Mouse (Mus musculus): ENCODE measurements at regions not wholly inside any gene's neighbourhood (a gene's known extent, or its start where the extent isn't known, plus 50 kb on each side); places are given as distances from the start of the nearest gene placed in this dataset.
"Not testable (repeated sequence)": the region's sequence is repeated elsewhere in the genome, so short reads cannot be mapped to it uniquely, and the experiment has no call there.

DNA sequence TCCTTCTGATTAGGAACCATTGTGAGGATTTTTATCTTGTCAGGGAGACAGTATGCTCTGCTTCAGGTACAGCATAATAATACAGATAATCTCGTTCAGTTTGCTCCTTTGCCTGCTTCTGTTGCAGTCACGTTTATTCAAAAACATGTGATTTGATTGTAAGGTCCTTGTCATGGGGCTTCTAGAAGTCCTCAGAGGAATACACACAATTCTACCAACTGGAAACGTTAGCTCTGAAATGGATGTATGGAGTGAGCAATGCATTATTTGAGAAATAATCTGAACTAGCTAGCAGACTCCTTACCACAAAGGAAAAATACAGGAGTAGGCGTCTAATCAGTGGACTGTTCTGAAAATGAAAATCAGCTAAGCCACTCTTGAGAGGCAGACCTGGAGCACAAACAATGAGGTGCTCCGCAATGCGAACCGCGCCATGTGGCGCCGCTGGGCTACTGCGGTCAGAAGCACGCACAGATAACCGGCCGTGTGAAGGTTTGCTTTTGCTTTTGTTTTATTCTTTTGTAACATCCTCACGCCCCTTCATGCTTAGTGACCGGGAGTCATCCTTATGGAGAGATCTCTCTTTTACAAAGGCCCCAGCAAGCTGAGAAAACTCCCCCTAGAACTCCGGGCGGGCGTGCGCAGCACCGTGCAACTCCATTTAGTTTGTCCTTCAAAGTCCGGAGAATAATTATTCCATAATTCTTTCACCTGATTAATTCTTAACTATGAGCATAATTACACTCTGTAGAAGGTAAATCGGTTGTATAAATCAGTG lies 419.7 kb downstream of the Nova1 start:
- no peak for DNase-seq (ENCODE audit: low spot score)

DNA sequence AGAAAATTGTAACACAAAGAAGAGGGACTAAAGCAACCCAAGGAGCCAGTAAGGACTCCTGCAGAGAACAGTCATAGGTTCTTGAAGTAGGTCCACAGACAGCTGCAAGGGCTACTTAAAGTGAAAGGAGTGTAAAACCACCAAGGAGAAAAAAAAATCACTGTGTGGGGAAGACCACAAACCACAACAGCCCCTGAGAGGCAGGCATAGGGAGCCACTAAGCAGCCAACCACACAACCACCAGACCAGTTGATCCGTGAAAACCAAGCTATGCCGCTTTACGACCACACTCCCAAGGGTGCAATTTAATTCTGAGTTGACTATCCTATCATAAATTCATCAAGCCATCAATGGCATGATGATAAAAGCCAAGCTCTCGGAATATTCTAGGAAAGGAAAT lies 423.5 kb downstream of the Nova1 start:
- no peak for DNase-seq (ENCODE audit: low spot score)

DNA sequence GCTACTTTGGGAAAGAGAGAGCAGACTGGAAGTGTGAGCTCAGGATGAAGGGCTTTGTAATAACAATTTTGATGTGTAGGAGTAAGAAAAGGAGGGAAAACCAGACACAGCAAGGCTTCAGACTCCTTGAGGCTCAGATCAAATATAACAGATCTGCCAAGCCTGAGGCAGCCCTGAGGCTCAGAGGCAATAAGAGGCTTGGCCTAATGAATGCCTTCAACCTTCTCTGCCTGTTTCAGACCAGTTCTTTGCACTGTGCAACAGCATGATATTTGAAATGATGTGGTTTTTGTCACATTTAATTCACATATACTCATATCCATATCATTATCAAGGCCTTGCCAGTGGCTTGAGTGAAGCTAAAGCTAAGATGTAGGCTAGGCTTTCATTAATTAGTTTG lies 425.0 kb downstream of the Nova1 start:
- DNase-seq (ENCODE audit: low spot score), result no peak

DNA sequence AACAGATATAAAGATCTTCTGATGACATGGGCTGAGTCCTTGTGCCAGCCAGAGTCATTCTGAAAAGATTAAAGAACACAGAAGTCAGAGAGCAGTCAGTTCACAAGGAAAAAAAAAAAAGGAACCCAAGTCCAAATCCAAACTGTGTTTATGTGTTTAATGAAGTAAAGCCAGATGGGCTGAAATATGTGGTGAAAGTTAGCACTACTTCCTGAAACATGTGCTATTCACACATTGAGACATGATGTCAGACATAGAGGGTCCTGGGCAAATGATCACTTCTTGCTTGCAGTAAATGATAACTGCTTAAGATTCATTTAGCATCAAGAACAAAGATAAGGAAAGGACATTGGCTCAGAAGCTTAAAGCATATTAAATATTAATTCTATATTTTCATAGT lies 439.8 kb downstream of the Nova1 start:
- DNase-seq (ENCODE audit: low spot score), result no peak

DNA sequence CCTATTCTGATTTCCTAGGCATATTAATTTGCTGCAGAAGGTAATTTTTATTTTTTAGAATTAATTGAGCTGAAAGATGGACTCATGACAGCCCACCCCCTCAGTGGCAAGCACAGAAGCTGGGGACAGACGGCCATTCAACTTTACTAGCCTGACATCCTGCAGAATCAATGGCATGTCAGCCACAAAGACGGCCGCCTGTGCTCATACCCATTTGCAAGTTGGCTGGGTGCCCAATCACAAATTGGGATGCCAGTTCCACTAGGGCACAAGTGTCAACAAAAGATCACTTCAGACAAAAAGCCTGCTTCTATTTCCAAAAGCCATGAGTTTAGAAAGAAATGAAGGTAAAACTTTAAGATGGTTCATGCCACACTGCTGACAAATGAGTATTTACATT lies 447.0 kb downstream of the Nova1 start:
- no peak for DNase-seq (ENCODE audit: low spot score)

DNA sequence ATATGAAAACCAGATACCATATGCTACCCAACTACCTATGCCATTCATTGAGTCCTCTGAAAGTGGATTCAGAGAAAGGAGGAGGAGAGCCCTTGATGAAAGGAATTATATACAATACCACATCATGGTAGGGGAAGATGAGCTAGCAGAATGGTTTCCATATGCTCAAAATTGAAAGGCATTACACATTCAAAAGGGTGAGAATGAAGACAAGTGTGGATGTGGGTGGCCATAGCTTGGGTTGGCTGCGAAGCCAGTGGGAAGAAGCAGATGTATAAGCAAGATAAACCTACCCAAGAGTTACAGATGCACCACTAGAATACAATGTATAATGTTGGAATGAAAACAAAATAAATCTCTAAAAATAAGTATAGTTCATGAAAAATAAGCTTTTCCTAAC lies 485.4 kb downstream of the Nova1 start:
- no peak for DNase-seq (ENCODE audit: low spot score)

DNA sequence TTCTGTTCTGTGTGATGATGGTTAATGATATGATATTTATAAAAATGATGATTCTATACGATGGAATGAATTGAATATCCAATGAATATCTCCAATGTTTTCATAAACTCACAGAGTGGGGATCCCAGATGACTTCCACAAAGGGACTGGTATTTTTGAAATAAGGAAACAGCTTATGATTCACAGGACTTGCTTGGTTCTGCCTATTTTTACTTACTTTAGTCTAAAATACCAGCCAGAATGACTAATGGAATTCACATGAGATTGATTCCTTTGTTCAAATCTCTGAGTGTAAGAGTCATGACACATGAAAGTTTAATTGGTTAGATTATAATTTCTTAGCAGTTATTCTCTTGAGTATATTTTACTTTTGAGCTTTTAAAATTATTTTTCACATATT lies 490.9 kb downstream of the Nova1 start:
- DNase-seq (ENCODE audit: low spot score), result no peak

DNA sequence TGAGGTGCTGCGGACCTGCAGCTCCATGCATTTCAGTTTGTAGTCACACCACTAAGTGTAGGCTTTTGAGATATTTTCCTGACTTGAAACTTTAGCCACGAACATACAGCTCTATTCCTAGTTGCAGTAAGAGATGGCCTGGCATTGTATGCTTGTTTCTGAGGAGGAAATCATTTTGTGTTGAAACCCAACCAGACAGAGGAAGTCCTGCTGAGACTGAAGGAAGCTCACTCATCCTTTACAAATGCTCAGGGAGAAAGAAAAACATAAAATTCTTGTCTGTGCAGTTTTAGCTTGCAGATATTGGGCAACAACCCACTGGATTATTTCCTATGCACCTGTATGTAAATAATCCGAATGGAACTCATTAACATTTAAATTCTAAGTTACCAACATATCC lies 495.5 kb downstream of the Nova1 start:
- DNase-seq (ENCODE audit: low spot score), result no peak

DNA sequence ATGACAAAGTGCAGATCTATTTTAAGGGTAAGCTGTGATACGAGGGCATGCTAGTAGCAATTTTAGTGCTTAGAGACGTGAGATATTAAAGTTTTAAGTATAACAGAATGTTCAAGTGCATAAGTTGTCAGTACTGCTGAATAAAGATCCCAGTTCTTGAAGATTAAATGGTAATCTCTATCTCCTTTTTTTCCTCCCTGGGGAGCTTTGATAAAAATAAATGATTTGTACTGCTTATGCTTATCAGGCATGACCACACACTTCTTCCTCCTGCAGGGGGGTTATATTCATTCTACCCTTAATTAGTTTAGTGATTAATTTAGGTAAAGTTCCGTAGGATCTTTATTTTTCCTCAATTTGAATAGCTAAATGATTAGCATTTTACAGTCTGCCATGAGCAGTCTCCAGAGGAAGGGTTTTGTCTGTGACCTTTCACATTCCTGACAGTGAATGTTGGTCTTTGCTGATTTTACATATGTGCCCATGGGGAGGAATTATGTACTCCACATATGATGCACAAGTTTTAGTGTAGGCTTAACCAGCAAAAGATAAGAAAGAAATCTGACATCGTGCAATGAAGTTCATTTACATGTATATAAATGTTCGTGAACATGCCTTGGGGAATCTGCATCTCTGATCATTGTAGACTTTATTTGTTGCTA lies 515.5 kb downstream of the Nova1 start:
- DNase-seq (ENCODE audit: low spot score), result no peak

DNA sequence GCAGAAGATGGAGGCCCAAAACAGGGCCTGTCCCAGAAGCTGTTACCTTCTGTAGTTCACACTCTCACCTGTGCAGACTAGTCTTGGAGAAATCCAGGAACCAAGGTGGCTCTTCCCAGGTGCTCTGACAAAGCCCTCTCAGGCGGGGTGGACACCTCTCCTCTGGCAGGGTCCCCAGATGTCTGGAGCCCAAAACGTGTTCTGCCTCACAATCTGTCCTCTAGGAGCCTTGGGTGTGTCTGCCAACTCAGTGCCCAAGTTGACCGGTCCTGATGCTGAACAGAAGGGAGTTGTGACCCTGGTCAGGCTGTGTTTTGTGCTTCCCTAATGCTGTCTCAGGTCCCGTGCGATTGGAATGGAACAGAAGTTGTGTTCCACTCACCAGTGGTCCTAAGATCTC lies 519.8 kb downstream of the Nova1 start:
- no peak for DNase-seq (ENCODE audit: low spot score)

DNA sequence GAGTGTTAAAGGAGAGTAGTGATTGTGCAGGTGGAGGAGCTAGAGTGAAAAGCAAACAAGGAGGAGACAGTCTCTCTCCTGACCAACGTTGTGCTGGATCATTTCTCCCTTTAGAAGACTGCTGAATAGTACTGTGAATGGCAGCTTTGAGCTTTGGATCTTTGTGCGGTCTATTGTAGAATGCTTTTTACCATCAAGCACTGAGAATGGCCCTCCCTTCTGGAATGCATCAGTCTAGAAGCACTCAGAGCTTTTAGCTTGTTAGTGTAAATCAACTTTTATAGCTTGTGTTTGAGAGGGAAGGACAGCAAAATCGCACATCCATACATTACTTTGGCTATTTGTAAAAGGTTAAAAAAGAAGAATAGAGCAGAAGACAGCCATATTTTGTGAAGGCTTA lies 534.2 kb downstream of the Nova1 start:
- DNase-seq (ENCODE audit: low spot score), result no peak

DNA sequence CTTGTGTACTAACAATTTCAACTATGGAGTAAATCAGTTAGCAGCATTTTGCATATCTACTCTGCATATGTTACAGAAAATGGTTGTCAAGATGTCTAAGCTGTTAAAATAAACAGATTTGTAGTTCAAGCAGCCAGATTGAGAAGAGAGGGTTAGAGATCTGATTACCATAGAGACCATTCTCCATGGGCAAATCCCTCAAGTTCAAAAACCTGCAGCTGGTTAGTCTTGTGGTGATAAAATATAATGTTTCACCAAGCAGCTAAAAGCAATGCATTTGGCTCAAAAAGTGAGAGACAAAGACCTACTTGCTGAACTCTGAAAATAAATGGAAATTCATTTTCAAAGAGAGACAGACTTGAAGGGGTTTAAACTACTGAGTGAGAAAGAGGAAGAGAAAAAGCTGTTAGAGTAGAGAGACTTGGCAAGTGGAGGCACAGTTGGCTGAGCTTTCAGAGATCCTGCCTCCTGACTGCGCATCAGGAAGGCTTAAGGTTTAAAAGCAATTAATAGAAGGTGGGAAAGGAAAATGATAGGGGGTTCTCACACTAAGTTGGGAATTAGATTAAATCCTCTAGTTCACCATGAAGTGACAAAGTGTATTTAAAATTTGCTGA lies 570.2 kb downstream of the Nova1 start:
- DNase-seq (ENCODE audit: low spot score), result no peak

DNA sequence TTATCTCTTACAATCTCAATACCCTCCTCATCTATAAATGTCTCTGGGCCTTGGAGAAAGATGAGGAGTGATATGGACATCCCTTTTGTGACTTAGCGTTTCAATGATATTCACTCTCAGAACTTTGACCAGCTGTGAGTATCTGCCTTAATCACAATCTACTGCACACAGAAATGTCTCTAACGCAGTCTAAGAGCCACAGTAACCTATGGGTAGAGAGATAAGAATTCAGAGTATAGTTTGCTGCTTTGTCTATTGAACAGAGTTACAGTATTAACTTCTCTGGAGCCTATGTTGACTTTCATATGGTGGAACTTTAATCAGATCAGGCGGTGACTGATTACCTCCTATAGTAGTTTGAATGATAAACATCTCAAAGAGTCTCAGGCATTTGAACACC lies 573.8 kb downstream of the Nova1 start:
- no peak for DNase-seq (ENCODE audit: low spot score)

DNA sequence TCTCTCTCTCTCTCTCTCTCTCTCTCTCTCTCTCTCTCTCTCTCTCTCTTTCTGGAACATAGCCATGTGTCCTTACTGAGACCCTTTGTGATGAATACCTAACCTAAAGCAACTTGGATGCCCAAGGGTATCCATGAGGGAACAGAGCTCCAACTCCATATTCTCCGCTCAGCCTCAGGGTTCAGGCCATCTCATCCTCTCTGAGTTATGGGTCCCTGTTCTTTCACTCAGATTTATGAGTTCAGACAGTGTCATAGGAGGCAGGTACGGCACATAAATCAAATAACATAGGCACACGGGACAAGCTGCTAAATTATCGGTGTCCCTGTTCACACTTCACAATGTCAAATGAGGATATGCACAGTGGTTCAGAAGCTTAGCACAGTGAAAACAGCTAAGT lies 586.4 kb downstream of the Nova1 start:
- no peak for DNase-seq (ENCODE audit: low spot score)

DNA sequence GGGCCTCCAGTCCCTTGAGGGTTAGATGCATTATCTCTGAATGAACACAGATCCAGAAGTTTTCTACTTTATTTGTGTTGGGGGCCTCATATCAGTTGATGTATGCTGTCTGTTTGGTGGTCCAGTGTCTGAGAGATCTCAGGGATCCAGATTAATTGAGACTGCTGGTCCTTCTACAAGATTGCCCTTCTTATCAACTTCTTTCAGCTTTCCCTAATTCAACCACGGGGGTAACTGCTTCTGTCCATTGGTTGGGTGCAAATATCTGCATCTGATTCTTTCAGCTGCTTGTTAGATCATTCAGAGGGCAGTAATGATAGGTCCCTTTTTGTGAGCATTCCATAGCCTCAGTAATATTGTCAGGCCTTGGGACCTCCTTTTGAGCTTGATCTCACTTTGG lies 603.4 kb downstream of the Nova1 start:
- not testable (repeated sequence) for DNase-seq (ENCODE audit: low spot score)

DNA sequence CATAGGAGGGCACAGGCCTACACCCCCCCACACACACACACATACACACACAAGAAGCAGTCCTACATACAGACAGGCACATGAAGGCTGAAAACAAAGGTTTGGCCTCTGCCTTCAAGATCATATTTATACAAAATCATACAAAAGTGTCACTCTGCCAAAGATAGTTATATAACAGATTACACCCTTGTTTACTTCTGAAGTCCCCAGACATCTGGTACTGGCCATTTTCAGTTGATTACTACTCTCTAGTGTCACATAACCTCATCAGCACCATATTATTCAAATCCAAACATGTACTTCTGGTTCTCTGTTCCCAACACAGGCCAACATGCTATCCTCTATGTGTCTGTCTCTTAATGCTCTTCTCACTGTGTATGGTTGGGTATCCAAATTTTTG lies 619.7 kb downstream of the Nova1 start:
- DNase-seq (ENCODE audit: low spot score), result no peak

DNA sequence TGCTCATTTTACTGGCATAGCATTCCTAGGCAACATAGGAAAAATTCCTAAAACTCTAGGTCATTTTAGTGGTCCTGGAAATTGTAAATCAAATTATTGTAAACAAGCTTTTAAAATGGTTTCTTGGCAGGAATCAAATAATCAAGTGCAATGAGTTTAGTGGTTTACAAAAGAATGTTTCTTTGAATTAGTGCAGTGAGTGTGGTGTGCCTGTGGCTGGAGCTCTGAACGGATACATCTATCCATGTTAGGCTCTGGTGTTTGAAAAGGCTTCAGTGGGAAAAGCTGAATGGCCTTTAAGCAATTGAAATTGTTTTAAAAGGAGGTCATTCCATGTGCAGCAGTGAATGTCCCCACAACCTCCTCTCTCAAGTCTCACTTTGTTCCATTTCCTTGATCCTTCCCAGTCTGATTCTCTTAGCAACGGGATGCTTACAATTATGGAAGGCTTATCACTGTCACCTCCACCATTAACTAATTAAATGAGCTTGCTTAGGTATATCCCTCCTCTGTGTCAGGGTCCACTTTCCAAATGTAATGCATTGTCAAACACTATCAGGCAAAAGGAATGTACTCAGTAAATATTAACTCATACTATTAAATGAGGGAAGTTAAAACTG lies 621.1 kb downstream of the Nova1 start:
- no peak for DNase-seq (ENCODE audit: low spot score)

DNA sequence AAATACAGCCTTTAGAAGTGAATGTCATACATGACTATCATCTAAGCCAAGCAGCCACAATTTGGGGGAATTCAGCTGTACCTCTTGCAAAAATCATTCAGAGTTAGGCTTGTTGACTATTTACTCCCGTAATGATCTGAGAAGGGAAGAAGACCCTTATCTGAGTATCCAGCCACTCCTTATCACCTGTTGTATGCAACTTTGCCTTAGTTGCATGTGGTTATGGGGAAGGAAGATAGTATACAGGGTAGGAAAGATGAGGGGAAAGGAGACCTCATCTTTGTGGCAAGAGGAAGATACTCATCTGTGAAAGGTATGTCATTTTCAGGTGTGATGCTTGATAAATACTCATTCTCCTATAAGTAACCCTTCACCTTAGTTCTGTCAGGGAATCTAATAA lies 624.6 kb downstream of the Nova1 start:
- no peak for DNase-seq (ENCODE audit: low spot score)

All from testis, postnatal 14 days (tissue).